Mouse (Mus musculus): ENCODE data around the gene Bloc1s4. TPM values are rescaled to one million over a fixed set of nuclear protein-coding genes. Genes with fewer than 3 reads are reported as not detected.

The Bloc1s4 gene
- polyA plus RNA-seq, 1 experiment: 14.4 TPM

- WGBS: 80% methylated on average over 5 of the region's 5 CpGs
- H3K4me1 ChIP-seq (ENCODE audit: control insufficient read depth, insufficient read depth, low read length): peaks cover 2% of the 10 kb centered on the region; the same call in 1 of the 2 replicates
- peak overlapping the region; percentile 67; the same call in 1 of the 2 replicates for H3K27ac ChIP-seq (ENCODE audit: control insufficient read depth, insufficient read depth, low read depth, low read length, poor library complexity)
- H3K4me3 ChIP-seq (replicated peaks; ENCODE audit: control insufficient read depth, low read depth, low read length): no peak overlapping the region
- TF ChIP-seq CTCF (IDR thresholded peaks at IDR 0.05; ENCODE audit: control insufficient read depth, insufficient read depth, low read length) (no peak), POLR2A (IDR thresholded peaks at IDR 0.05; ENCODE audit: borderline replicate concordance, control insufficient read depth, low read depth, low read length) (no peak)
These were observed 28.2 kb downstream of the Bloc1s4 start for GRCm38 (mm10) chr5:36720219-36720618.

GRCm38 (mm10) chr5:36719601-36720000 is 28.8 kb downstream of the Bloc1s4 start:
- 81% methylated on average over 3 of the region's 3 CpGs for WGBS
- Histone ChIP-seq H3K4me3 (replicated peaks; ENCODE audit: control insufficient read depth, low read depth, low read length) (no peak overlapping the region), H3K4me1 (ENCODE audit: control insufficient read depth, insufficient read depth, low read length) (peaks cover 2% of the 10 kb centered on the region; the same call in 1 of the 2 replicates), H3K27ac (ENCODE audit: control insufficient read depth, insufficient read depth, low read depth, low read length, poor library complexity) (no peak overlapping the region)
- TF ChIP-seq CTCF (IDR thresholded peaks at IDR 0.05; ENCODE audit: control insufficient read depth, insufficient read depth, low read length) (no peak), POLR2A (IDR thresholded peaks at IDR 0.05; ENCODE audit: borderline replicate concordance, control insufficient read depth, low read depth, low read length) (no peak)

GRCm38 (mm10) chr5:36719135-36719534 is 29.3 kb downstream of the Bloc1s4 start:
- H3K4me3 ChIP-seq (replicated peaks; ENCODE audit: control insufficient read depth, low read depth, low read length): no peak overlapping the region
- no peak overlapping the region for H3K27ac ChIP-seq (ENCODE audit: control insufficient read depth, insufficient read depth, low read depth, low read length, poor library complexity)
- peaks cover 2% of the 10 kb centered on the region; the same call in 1 of the 2 replicates for H3K4me1 ChIP-seq (ENCODE audit: control insufficient read depth, insufficient read depth, low read length)
- TF ChIP-seq POLR2A (IDR thresholded peaks at IDR 0.05; ENCODE audit: borderline replicate concordance, control insufficient read depth, low read depth, low read length) (no peak), CTCF (IDR thresholded peaks at IDR 0.05; ENCODE audit: control insufficient read depth, insufficient read depth, low read length) (no peak)
- WGBS: 79% methylated on average over 5 of the region's 5 CpGs

GRCm38 (mm10) chr5:36717889-36718288 is 30.6 kb downstream of the Bloc1s4 start:
- no peak overlapping the region for H3K27ac ChIP-seq (ENCODE audit: control insufficient read depth, insufficient read depth, low read depth, low read length, poor library complexity)

GRCm38 (mm10) chr5:36716816-36717215 is 31.6 kb downstream of the Bloc1s4 start:
- peaks cover 4% of the 10 kb centered on the region; the same call in 1 of the 2 replicates for H3K4me1 ChIP-seq (ENCODE audit: control insufficient read depth, insufficient read depth, low read length)
- H3K4me3 ChIP-seq (replicated peaks; ENCODE audit: control insufficient read depth, low read depth, low read length): no peak overlapping the region
- H3K27ac ChIP-seq (ENCODE audit: control insufficient read depth, insufficient read depth, low read depth, low read length, poor library complexity): no peak overlapping the region
- TF ChIP-seq CTCF (IDR thresholded peaks at IDR 0.05; ENCODE audit: control insufficient read depth, insufficient read depth, low read length) (no peak), POLR2A (IDR thresholded peaks at IDR 0.05; ENCODE audit: borderline replicate concordance, control insufficient read depth, low read depth, low read length) (no peak)
- 82% methylated on average over 2 of the region's 2 CpGs for WGBS

More at GRCm38 (mm10) chr5:36717889-36718288, 30.6 kb downstream of the Bloc1s4 start:
- 75% methylated on average over 3 of the region's 3 CpGs for WGBS
- TF ChIP-seq POLR2A (IDR thresholded peaks at IDR 0.05; ENCODE audit: borderline replicate concordance, control insufficient read depth, low read depth, low read length) (no peak), CTCF (IDR thresholded peaks at IDR 0.05; ENCODE audit: control insufficient read depth, insufficient read depth, low read length) (no peak)
- H3K4me3 ChIP-seq (replicated peaks; ENCODE audit: control insufficient read depth, low read depth, low read length): no peak overlapping the region
- H3K4me1 ChIP-seq (ENCODE audit: control insufficient read depth, insufficient read depth, low read length): peaks cover 2% of the 10 kb centered on the region; the same call in 1 of the 2 replicates

- TF ChIP-seq CTCF (IDR thresholded peaks at IDR 0.05; ENCODE audit: control insufficient read depth, insufficient read depth, low read length): no peak
- TF ChIP-seq POLR2A (IDR thresholded peaks at IDR 0.05; ENCODE audit: borderline replicate concordance, control insufficient read depth, low read depth, low read length): no peak
- H3K4me3 ChIP-seq (replicated peaks; ENCODE audit: control insufficient read depth, low read depth, low read length): no peak overlapping the region
- H3K4me1 ChIP-seq (ENCODE audit: control insufficient read depth, insufficient read depth, low read length): peaks cover 2% of the 10 kb centered on the region; the same call in 1 of the 2 replicates
- 81% methylated on average over 3 of the region's 3 CpGs for WGBS
- no peak overlapping the region for H3K27ac ChIP-seq (ENCODE audit: control insufficient read depth, insufficient read depth, low read depth, low read length, poor library complexity)
These were observed 33.6 kb downstream of the Bloc1s4 start for GRCm38 (mm10) chr5:36714832-36715231.

- no peak overlapping the region for H3K4me3 ChIP-seq (replicated peaks; ENCODE audit: control insufficient read depth, low read depth, low read length)
- 83% methylated on average over 6 of the region's 6 CpGs for WGBS
- peaks cover 2% of the 10 kb centered on the region; the same call in 1 of the 2 replicates for H3K4me1 ChIP-seq (ENCODE audit: control insufficient read depth, insufficient read depth, low read length)
- no peak overlapping the region for H3K27ac ChIP-seq (ENCODE audit: control insufficient read depth, insufficient read depth, low read depth, low read length, poor library complexity)
- TF ChIP-seq POLR2A (IDR thresholded peaks at IDR 0.05; ENCODE audit: borderline replicate concordance, control insufficient read depth, low read depth, low read length) (no peak), CTCF (IDR thresholded peaks at IDR 0.05; ENCODE audit: control insufficient read depth, insufficient read depth, low read length) (no peak)
These were observed 34.8 kb downstream of the Bloc1s4 start for GRCm38 (mm10) chr5:36713693-36714092.

GRCm38 (mm10) chr5:36712553-36713534 is 35.6 kb downstream of the Bloc1s4 start:
- H3K4me1 ChIP-seq (ENCODE audit: control insufficient read depth, insufficient read depth, low read length): peaks cover 2% of the 10 kb centered on the region; the same call in 1 of the 2 replicates
- peak overlapping the region; percentile 56 for H3K4me3 ChIP-seq (replicated peaks; ENCODE audit: control insufficient read depth, low read depth, low read length)
- peak overlapping the region; percentile 7; the same call in 1 of the 2 replicates for H3K27ac ChIP-seq (ENCODE audit: control insufficient read depth, insufficient read depth, low read depth, low read length, poor library complexity)
- WGBS: 11% methylated on average over 31 of the region's 31 CpGs
- TF ChIP-seq POLR2A (IDR thresholded peaks at IDR 0.05; ENCODE audit: borderline replicate concordance, control insufficient read depth, low read depth, low read length) (peak; percentile 57; the same call in 1 of the 2 replicates), CTCF (IDR thresholded peaks at IDR 0.05; ENCODE audit: control insufficient read depth, insufficient read depth, low read length) (no peak)

Measured in bone marrow, adult 2 months (tissue).